19 mouse cellular contexts compared by ENCODE assay signal in the genomic region with DNA sequence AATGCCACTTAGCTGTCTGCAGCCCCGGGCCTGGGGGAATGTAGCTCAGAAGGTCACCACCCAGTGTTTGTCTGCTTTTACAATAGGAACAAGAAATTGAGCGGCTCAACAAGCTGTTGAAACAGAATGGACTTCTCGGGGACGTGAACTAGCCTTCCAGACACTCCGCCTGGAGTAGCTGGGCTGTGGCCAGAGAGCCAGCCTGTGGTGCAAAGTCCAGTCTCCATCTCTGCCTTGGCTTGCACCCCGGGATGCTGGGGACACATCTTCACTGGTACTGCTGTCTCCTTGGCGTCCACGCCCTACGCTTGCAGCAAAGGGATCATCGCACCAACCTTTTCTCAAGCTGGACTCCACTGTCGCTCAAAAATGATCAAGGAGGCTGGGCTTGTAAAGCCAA. TPM values are rescaled to one million over a fixed set of nuclear protein-coding genes. Genes with fewer than 3 reads are reported as not detected.
DNase-seq lines count a peak whose midpoint lies in the region; TF ChIP-seq lines count a peak whose summit lies in the region.
"Had no signal": no experiment of that assay in that cellular context is flagged by ENCODE, and none has a peak within 500 bp of the region (broad histone marks: within the 10 kb centered on the region; RNA-seq: fewer than 3 reads in every experiment).

No protein-coding gene starts in this region.

- no peak overlapping the region for H3K4me3 ChIP-seq in layer of hippocampus, adult 2 months
- H3K4me3 ChIP-seq: embryonic facial prominence, embryonic 10.5 days; heart, adult 2 months; heart, embryonic 13.5 days; liver, embryonic 13.5 days; midbrain, embryonic 12.5 days had no signal

- no peak for TF ChIP-seq CTCF in layer of hippocampus, adult 2 months (conservative IDR thresholded peaks at IDR 0.05)

- DNase-seq in cerebellum, adult 9-11 months, result peak; percentile 64
- no peak for DNase-seq in cerebellum, adult 11 months
- no peak for DNase-seq in layer of hippocampus, adult 2 months (ENCODE audit: low spot score in 2 of 2)
- no peak for DNase-seq in layer of hippocampus, adult 9-10 months (ENCODE audit: low spot score)
- peak; percentile 57 for DNase-seq in kidney, postnatal 10 days
- no peak for DNase-seq in thymus, postnatal 36 days
- no peak for DNase-seq in embryo, embryonic 9.5 days (ENCODE audit: extremely low spot score)
- DNase-seq: adrenal gland, postnatal 36 days; gastrocnemius, postnatal 25 days; heart, adult 2 months; heart, postnatal 14 days; liver, embryonic 13.5 days; lung, adult 2 months; lung, postnatal 14 days; retina, postnatal 1 day; thymus, postnatal 14 days had no signal

- peak overlapping the region; percentile 46; the same call in 1 of the 2 replicates for H3K27ac ChIP-seq in layer of hippocampus, adult 2 months
- H3K27ac ChIP-seq: heart, adult 2 months; heart, embryonic 13.5 days; liver, embryonic 13.5 days; midbrain, embryonic 12.5 days had no signal

RNA-seq across cellular contexts. Expression of gene Tctn1, which starts 23.7 kb away (rescaled TPM):
- 10 to 100 TPM; 15.2 TPM for total RNA-seq in layer of hippocampus, adult 2 months (2021)

RNA-seq across cellular contexts. Expression of gene Hvcn1, which starts 33.9 kb away (rescaled TPM):
- total RNA-seq in layer of hippocampus, adult 2 months (2021), result 1 to 10 TPM; 2.6 to 3.0 TPM

RNA-seq across cellular contexts. Expression of gene Pptc7, which starts 43.6 kb away (rescaled TPM):
- total RNA-seq in layer of hippocampus, adult 2 months (2021), result 10 to 100 TPM; 39.8 to 41.1 TPM

Comparison
In these comparisons a context has a peak if more than half of its experiments do, and no peak if none do; other contexts are left out.
1. DNase-seq: peak in cerebellum, adult 9-11 months (single experiment) and kidney, postnatal 10 days (single experiment); none in cerebellum, adult 11 months (single experiment), layer of hippocampus, adult 2 months (0 of 2), layer of hippocampus, adult 9-10 months (single experiment), thymus, postnatal 36 days (0 of 2) and embryo, embryonic 9.5 days (single experiment).